Mouse (Mus musculus): Measurements from ENCODE around the gene Cdk14. TPM values are rescaled to one million over a fixed set of nuclear protein-coding genes. Genes with fewer than 3 reads are reported as not detected.

Cdk14 gene
- total RNA-seq (2014; rRNA removed): 63.1 and 63.9 TPM in 2 replicates
- polyA plus RNA-seq (2015; fragmentation: Nextera tagmentation; extraction: Ambion mirVana): 50.9 and 53.0 TPM in 2 replicates

DNA sequence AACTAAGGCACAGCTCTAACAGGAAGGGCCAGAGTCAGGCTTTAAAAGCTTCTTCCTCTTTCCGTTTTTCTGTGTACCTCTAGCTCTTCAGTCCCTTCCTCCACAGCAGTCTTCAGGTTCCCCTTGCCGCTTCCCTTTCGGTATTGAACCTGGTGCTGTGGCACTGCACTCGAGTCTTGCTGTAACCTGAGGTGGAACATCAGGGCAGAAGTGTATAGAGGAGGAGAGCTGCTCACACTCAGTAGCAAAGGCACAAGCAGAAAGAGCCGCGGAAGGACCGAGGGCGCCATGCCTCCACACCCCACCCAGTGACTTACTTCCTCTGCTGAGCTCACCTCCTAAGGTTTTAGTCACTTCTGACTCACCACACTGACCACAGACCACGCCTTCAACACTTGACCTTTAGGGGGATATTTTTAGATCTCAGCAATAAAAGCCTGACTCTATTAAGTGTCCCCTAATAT lies at the start of gene Cdk14:
TSS of gene Cdk14 (minus strand) at position 321 of the 464 bp plus-strand sequence.
- Histone ChIP-seq H3K4me2 (ENCODE audit: low read depth, low read length) (no peak within 1 kb of the TSS), H3K4me1 (ENCODE audit: insufficient read depth, low read length) (no peaks in the 10 kb centered on the region), H3K27me3 (ENCODE audit: insufficient read depth, low read length) (no peaks in the 10 kb centered on the region), H3K4me3 (ENCODE audit: low read length) (no peak within 1 kb of the TSS), H3K9ac (replicated peaks; ENCODE audit: low read length) (no peak within 1 kb of the TSS), H3K9me3 (ENCODE audit: low read length) (no peaks in the 10 kb centered on the region), H3K36me3 (ENCODE audit: insufficient read depth, low read length) (no peaks in the 10 kb centered on the region), H3K27ac (no peak within 1 kb of the TSS)
- ATAC-seq: no peak
- no peak for DNase-seq (ENCODE audit: low spot score)
- no peak for TF ChIP-seq CTCF (IDR thresholded peaks at IDR 0.05; ENCODE audit: low read depth)
- 89% methylated on average over 9 of the region's 9 CpGs for WGBS

DNA sequence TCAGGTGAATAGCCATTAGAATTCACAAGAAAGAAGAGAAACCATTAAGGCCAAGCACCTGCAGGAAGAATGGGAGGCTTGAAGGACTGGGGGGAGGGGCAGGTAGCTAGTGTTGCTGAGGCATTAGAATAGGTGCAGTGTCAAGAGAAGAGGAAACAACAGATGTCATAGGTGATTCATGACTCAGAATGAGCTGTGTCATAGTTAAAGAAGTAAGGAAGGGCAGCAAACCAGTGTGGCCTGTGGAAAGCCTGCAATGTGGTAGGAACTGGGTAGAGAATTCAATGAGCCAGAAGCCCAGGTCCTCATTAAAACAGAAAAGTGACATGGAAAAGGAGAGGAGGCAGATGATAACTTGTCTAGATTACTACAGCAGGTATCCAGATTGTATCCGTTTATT lies 45.1 kb upstream of the Cdk14 start:
- H3K27ac ChIP-seq: no peak overlapping the region
- WGBS: 85% methylated on average over 1 of the region's 1 CpGs
- no peak overlapping the region for H3K4me3 ChIP-seq (ENCODE audit: low read length)
- DNase-seq (ENCODE audit: low spot score): no peak
- no peaks in the 10 kb centered on the region for H3K4me1 ChIP-seq (ENCODE audit: insufficient read depth, low read length)
- no peaks in the 10 kb centered on the region for H3K27me3 ChIP-seq (ENCODE audit: insufficient read depth, low read length)
- ATAC-seq: no peak
- H3K9me3 ChIP-seq (ENCODE audit: low read length): no peaks in the 10 kb centered on the region
- TF ChIP-seq CTCF (IDR thresholded peaks at IDR 0.05; ENCODE audit: low read depth): no peak
- H3K36me3 ChIP-seq (ENCODE audit: insufficient read depth, low read length): no peaks in the 10 kb centered on the region
- no peak overlapping the region for H3K4me2 ChIP-seq (ENCODE audit: low read depth, low read length)
- no peak overlapping the region for H3K9ac ChIP-seq (replicated peaks; ENCODE audit: low read length)

DNA sequence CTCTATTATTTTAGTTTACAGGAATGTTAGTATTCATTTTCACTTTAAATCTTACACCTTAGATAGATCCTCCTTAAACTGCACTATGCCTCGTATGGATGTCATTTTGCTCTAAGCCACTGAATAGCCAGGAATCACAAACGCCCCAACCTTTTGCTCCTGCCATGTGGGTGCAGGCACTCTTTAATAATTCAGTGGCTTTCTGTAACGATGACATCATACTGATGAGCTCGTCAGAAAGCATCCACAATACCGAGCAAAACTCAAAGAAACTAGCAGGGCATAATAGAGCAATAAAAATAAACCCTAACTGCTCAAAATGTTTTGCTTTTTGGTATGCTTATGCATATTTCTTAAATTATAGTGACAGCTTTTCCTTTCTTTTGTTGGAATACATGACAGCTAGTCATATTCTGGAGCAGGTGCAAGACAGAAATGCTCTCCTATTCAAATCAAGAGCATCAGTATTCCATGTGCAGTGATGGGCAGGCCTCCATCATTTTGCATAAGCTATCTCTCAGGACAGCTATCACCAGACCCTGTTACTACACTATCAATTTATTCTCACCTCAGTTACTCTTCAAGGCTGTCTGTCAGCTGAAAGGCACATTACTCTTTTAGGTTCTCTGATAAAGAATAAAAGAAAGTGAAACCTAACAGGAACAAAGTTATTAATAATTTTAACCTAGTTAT lies 11.8 kb upstream of the Cdk14 start:
- no peaks in the 10 kb centered on the region for H3K4me1 ChIP-seq (ENCODE audit: insufficient read depth, low read length)
- no peaks in the 10 kb centered on the region for H3K27me3 ChIP-seq (ENCODE audit: insufficient read depth, low read length)
- H3K27ac ChIP-seq: no peak overlapping the region
- H3K4me3 ChIP-seq (ENCODE audit: low read length): no peak overlapping the region
- TF ChIP-seq CTCF (IDR thresholded peaks at IDR 0.05; ENCODE audit: low read depth): no peak
- no peaks in the 10 kb centered on the region for H3K9me3 ChIP-seq (ENCODE audit: low read length)
- H3K4me2 ChIP-seq (ENCODE audit: low read depth, low read length): no peak overlapping the region
- peak; percentile 29 for DNase-seq (ENCODE audit: low spot score)
- H3K36me3 ChIP-seq (ENCODE audit: insufficient read depth, low read length): no peaks in the 10 kb centered on the region
- peak; percentile 55 for ATAC-seq
- no peak overlapping the region for H3K9ac ChIP-seq (replicated peaks; ENCODE audit: low read length)
- 39% methylated on average over 5 of the region's 5 CpGs for WGBS

DNA sequence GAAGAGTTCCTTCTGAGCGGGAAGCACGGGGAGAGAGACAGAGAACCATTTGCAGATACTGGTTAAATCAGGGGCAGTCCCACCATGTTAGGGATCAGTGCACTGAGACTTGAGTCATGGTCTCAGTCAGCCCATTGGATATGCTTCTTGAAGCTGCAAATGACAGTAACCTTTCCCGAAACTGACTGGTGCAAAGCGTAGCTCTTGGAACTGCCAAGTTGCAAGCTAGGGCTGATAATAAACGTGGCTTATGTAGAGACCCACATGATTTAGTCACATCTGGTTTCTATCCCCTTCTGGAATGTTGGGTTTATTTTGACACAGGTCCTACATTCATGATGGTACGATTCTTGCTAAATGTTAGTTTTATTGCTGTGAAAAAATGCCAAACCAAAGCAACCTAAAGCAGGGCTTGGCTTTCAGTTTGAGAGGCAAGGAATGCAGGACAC lies 3.6 kb upstream of the Cdk14 start:
- Histone ChIP-seq H3K9ac (replicated peaks; ENCODE audit: low read length) (no peak overlapping the region), H3K4me1 (ENCODE audit: insufficient read depth, low read length) (no peaks in the 10 kb centered on the region), H3K9me3 (ENCODE audit: low read length) (no peaks in the 10 kb centered on the region), H3K4me2 (ENCODE audit: low read depth, low read length) (no peak overlapping the region), H3K4me3 (ENCODE audit: low read length) (no peak overlapping the region), H3K27ac (no peak overlapping the region), H3K27me3 (ENCODE audit: insufficient read depth, low read length) (no peaks in the 10 kb centered on the region), H3K36me3 (ENCODE audit: insufficient read depth, low read length) (no peaks in the 10 kb centered on the region)
- DNase-seq (ENCODE audit: low spot score): no peak
- WGBS: 85% methylated on average over 6 of the region's 6 CpGs
- TF ChIP-seq CTCF (IDR thresholded peaks at IDR 0.05; ENCODE audit: low read depth): no peak
- ATAC-seq: no peak

DNA sequence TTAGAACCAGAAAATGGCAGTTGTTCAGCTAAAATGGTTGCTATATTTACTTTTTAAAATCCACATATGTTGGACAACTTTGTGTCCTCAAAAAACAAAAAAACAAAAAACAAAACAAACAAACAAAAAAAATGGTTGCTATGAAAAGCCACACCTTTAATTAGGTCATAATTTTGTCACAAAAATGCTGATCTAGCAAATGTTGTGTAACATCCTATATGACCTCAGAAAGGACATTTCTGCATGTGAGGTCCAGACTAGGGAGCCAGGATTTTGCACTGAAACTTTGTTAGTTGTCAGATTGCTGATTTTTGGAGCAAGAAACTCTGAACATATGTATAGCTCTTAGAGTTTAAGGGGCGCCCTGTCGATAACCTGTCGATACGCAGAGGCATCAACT lies 3.0 kb upstream of the Cdk14 start:
- DNase-seq (ENCODE audit: low spot score): no peak
- H3K9ac ChIP-seq (replicated peaks; ENCODE audit: low read length): no peak overlapping the region
- no peaks in the 10 kb centered on the region for H3K27me3 ChIP-seq (ENCODE audit: insufficient read depth, low read length)
- WGBS: 98% methylated on average over 4 of the region's 4 CpGs
- H3K4me3 ChIP-seq (ENCODE audit: low read length): no peak overlapping the region
- H3K27ac ChIP-seq: no peak overlapping the region
- TF ChIP-seq CTCF (IDR thresholded peaks at IDR 0.05; ENCODE audit: low read depth): no peak
- no peak for ATAC-seq
- no peak overlapping the region for H3K4me2 ChIP-seq (ENCODE audit: low read depth, low read length)
- no peaks in the 10 kb centered on the region for H3K9me3 ChIP-seq (ENCODE audit: low read length)
- no peaks in the 10 kb centered on the region for H3K4me1 ChIP-seq (ENCODE audit: insufficient read depth, low read length)
- H3K36me3 ChIP-seq (ENCODE audit: insufficient read depth, low read length): no peaks in the 10 kb centered on the region

DNA sequence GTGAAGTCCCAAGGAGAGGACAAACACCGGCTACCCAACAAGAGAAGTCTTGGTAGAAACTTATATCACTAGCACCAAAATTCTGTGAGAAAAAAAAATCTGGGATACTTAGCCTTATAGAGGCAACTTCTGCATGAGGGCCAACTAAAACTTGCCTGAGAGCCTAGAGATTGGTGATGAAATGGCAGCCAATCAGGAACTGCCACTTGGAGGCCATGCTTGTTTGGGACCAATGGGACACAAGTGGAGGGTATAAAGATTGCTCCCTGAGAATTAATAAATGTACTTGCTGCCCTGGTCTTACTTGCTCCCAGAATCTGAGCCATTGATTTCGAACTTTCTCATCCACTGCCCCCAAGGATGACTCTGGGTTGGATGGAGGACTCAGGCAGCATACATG lies 1.3 kb upstream of the Cdk14 start:
- H3K4me3 ChIP-seq (ENCODE audit: low read length): no peak overlapping the region
- H3K4me1 ChIP-seq (ENCODE audit: insufficient read depth, low read length): no peaks in the 10 kb centered on the region
- ATAC-seq (no peak), DNase-seq (ENCODE audit: low spot score) (no peak)
- no peak overlapping the region for H3K9ac ChIP-seq (replicated peaks; ENCODE audit: low read length)
- no peaks in the 10 kb centered on the region for H3K9me3 ChIP-seq (ENCODE audit: low read length)
- no peaks in the 10 kb centered on the region for H3K27me3 ChIP-seq (ENCODE audit: insufficient read depth, low read length)
- H3K27ac ChIP-seq: no peak overlapping the region
- WGBS: 93% methylated on average over 2 of the region's 2 CpGs
- no peaks in the 10 kb centered on the region for H3K36me3 ChIP-seq (ENCODE audit: insufficient read depth, low read length)
- H3K4me2 ChIP-seq (ENCODE audit: low read depth, low read length): no peak overlapping the region
- TF ChIP-seq CTCF (IDR thresholded peaks at IDR 0.05; ENCODE audit: low read depth): no peak

DNA sequence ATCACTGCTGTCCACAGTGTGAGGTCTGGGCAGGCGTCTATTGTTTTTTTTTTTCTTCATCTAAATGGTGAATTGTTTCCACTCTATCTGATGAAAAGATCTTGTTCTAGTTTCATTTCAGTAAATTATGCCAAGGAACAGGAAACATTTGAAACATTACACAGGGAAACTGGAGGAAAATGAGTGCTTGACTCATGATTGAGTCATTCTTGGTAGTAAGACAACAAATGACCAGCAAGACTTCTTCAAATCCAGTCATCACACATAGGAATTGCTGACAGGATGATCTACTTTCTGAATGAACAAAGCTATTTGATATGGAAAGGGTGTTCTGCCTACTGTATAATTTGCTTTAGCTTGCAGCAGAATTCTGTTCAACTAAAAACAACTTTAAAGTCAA lies 859 bp downstream of the Cdk14 start:
- Histone ChIP-seq H3K27me3 (ENCODE audit: insufficient read depth, low read length) (no peaks in the 10 kb centered on the region), H3K4me1 (ENCODE audit: insufficient read depth, low read length) (no peaks in the 10 kb centered on the region), H3K4me3 (ENCODE audit: low read length) (no peak overlapping the region), H3K9me3 (ENCODE audit: low read length) (no peaks in the 10 kb centered on the region), H3K36me3 (ENCODE audit: insufficient read depth, low read length) (no peaks in the 10 kb centered on the region), H3K9ac (replicated peaks; ENCODE audit: low read length) (no peak overlapping the region), H3K27ac (no peak overlapping the region), H3K4me2 (ENCODE audit: low read depth, low read length) (no peak overlapping the region)
- WGBS: 83% methylated on average over 1 of the region's 1 CpGs
- DNase-seq (ENCODE audit: low spot score) (no peak), ATAC-seq (no peak)
- no peak for TF ChIP-seq CTCF (IDR thresholded peaks at IDR 0.05; ENCODE audit: low read depth)
